Mouse (Mus musculus): ENCODE results near the gene Pigx.

Pigx gene

GRCm38 (mm10) chr16:32062226-32062625, 37.3 kb downstream of the Pigx start:
- DNase-seq (ENCODE audit: low spot score in 2 of 2) = no peak

GRCm38 (mm10) chr16:32059840-32060523, 39.6 kb downstream of the Pigx start:
- no peak for DNase-seq (ENCODE audit: low spot score in 2 of 2)

- no peak for DNase-seq (ENCODE audit: low spot score in 2 of 2)
These were observed 40.7 kb downstream of the Pigx start for GRCm38 (mm10) chr16:32058817-32059216.

- no peak for DNase-seq (ENCODE audit: low spot score in 2 of 2)
These were observed 57.2 kb downstream of the Pigx start for GRCm38 (mm10) chr16:32042367-32042766.
